Mouse (Mus musculus): ENCODE measurements at regions not wholly inside any gene's neighbourhood (a gene's known extent, or its start where the extent isn't known, plus 50 kb on each side); places are given as distances from the start of the nearest gene placed in this dataset.
"Not testable (repeated sequence)": the region's sequence is repeated elsewhere in the genome, so short reads cannot be mapped to it uniquely, and the experiment has no call there.

- DNase-seq: peak; percentile 50
Observed at GRCm38 (mm10) chr16:3114473-3115335, 476.1 kb upstream of the Olfr161 start.

GRCm38 (mm10) chr16:3115336-3116112 is 475.3 kb upstream of the Olfr161 start:
- DNase-seq: not testable (repeated sequence)

- DNase-seq: peak; percentile 3
Observed at GRCm38 (mm10) chr16:3116113-3116511, 474.7 kb upstream of the Olfr161 start.

- not testable (repeated sequence) for DNase-seq
Observed at GRCm38 (mm10) chr16:3121216-3121615, 469.6 kb upstream of the Olfr161 start.

- DNase-seq: not testable (repeated sequence)
Observed at GRCm38 (mm10) chr16:3122145-3122860, 468.5 kb upstream of the Olfr161 start.

- DNase-seq: peak; percentile 72
Observed at GRCm38 (mm10) chr16:3122861-3123477, 467.9 kb upstream of the Olfr161 start.

GRCm38 (mm10) chr16:3127317-3127716 is 463.5 kb upstream of the Olfr161 start:
- DNase-seq: not testable (repeated sequence)
